Comparison of ENCODE assay signal across 8 mouse cellular contexts in genomic region chr19:7441493-7441892, GRCm38 (mm10). TPM values are rescaled to one million over a fixed set of nuclear protein-coding genes. Genes with fewer than 3 reads are reported as not detected.
DNase-seq lines count a peak whose midpoint lies in the region; ATAC-seq and TF ChIP-seq lines count a peak whose summit lies in the region.

No protein-coding gene starts in this region.

- 0 out of 2 replicates have a peak, but pooled peaks cover 5% of the 10 kb centered on the region for H3K4me1 ChIP-seq in midbrain, embryonic 12.5 days
- peaks cover 4% of the 10 kb centered on the region for H3K4me1 ChIP-seq in testis, adult 2 months (ENCODE audit: control insufficient read depth, insufficient read depth, low read length)

- no peaks in the 10 kb centered on the region for H3K27me3 ChIP-seq in midbrain, embryonic 12.5 days
- H3K27me3 ChIP-seq in testis, adult 2 months (ENCODE audit: control insufficient read depth, insufficient read depth, low read length): no peaks in the 10 kb centered on the region

- TF ChIP-seq POLR2A in testis, adult 2 months (IDR thresholded peaks at IDR 0.05; ENCODE audit: control insufficient read depth, low read depth, low read length): peak; percentile 49

- DNase-seq in cerebellum, adult 11 months: peak; percentile 48
- peak; percentile 69 to 74 for DNase-seq in B cell, adult 2 months
- DNase-seq in cerebellum, adult 18-20 months: peak; percentile 63 to 66
- peak; percentile 53 for DNase-seq in gastrocnemius, adult 2 months
- peak; percentile 66 for DNase-seq in kidney, postnatal 14 days

- peak overlapping the region; percentile 44; the same call in 1 of the 2 replicates for H3K27ac ChIP-seq in gastrocnemius, adult 2 months
- no peak overlapping the region; the same call in 1 of the 2 replicates for H3K27ac ChIP-seq in midbrain, embryonic 12.5 days (replicated peaks)
- peak overlapping the region; percentile 87 for H3K27ac ChIP-seq in testis, adult 2 months (ENCODE audit: control insufficient read depth, insufficient read depth, low read depth, low read length)

- ATAC-seq in cerebellum, adult (ENCODE audit: insufficient number of reproducible peaks, low FRiP score, low TSS enrichment): no peak
- ATAC-seq in midbrain, embryonic 12.5 days (ENCODE audit: low FRiP score, low read depth): peak; percentile 44; the same call in 1 of the 2 replicates

- peak overlapping the region; percentile 26; the same call in 1 of the 2 replicates for H3K4me3 ChIP-seq in gastrocnemius, adult 2 months
- no peak overlapping the region for H3K4me3 ChIP-seq in midbrain, embryonic 12.5 days
- peak overlapping the region; percentile 86 for H3K4me3 ChIP-seq in testis, adult 2 months (ENCODE audit: control insufficient read depth, low read depth, low read length)

- intact Hi-C loops in gastrocnemius, adult 2 months (cut with DNase I): loop anchor here (5.0 kb wide), 2 partner anchors 41 to 156 kb away; partner anchors contain the start of gene Rtn3

- no peaks in the 10 kb centered on the region for H3K9me3 ChIP-seq in midbrain, embryonic 12.5 days

- 73% methylated on average over 14 of the region's 14 CpGs for WGBS in midbrain, embryonic 12.5 days

- no peak overlapping the region for H3K9ac ChIP-seq in midbrain, embryonic 12.5 days (replicated peaks)

- no peak overlapping the region for H3K4me2 ChIP-seq in midbrain, embryonic 12.5 days (replicated peaks)

- peaks cover 25% of the 10 kb centered on the region for H3K36me3 ChIP-seq in midbrain, embryonic 12.5 days
- H3K36me3 ChIP-seq in testis, adult 2 months (ENCODE audit: control insufficient read depth, insufficient read depth, low read length): no peaks in the 10 kb centered on the region

- peak; percentile 85 for TF ChIP-seq CTCF in gastrocnemius, adult 2 months (IDR thresholded peaks at IDR 0.05)
- TF ChIP-seq CTCF in testis, adult 2 months (IDR thresholded peaks at IDR 0.05; ENCODE audit: control insufficient read depth, insufficient read depth, insufficient replicate concordance, low read depth, low read length): no peak

RNA-seq across cellular contexts. Expression of gene 2700081O15Rik, which starts 24.1 kb away (rescaled TPM):
- total RNA-seq in gastrocnemius, adult 2 months (2021): 1 to 10 TPM; 5.3 to 5.9 TPM
- polyA plus RNA-seq in midbrain, embryonic 12.5 days (2016; fragmentation: Nextera tagmentation; extraction: Ambion mirVana): 15.4 and 17.4 TPM in 2 replicates
- 1.9 and 2.4 TPM in 2 replicates for polyA plus RNA-seq in testis, adult 2 months (2012; rRNA removed)

RNA-seq across cellular contexts. Expression of gene Rtn3, which starts 41.6 kb away (rescaled TPM):
- 10 to 100 TPM; 30.6 to 37.7 TPM for total RNA-seq in gastrocnemius, adult 2 months (2021)
- 481 and 529 TPM in 2 replicates for polyA plus RNA-seq in midbrain, embryonic 12.5 days (2016; fragmentation: Nextera tagmentation; extraction: Ambion mirVana)
- 70.5 and 88.7 TPM in 2 replicates for polyA plus RNA-seq in testis, adult 2 months (2012; rRNA removed)

RNA-seq across cellular contexts. Expression of gene Atl3, which starts 52.3 kb away (rescaled TPM):
- total RNA-seq in gastrocnemius, adult 2 months (2021): 1 to 10 TPM; 7.8 to 8.5 TPM
- polyA plus RNA-seq in midbrain, embryonic 12.5 days (2016; fragmentation: Nextera tagmentation; extraction: Ambion mirVana): 7.5 and 7.6 TPM in 2 replicates
- polyA plus RNA-seq in testis, adult 2 months (2012; rRNA removed): 188 and 193 TPM in 2 replicates

RNA-seq across cellular contexts. Expression of gene Spindoc, which starts 58.7 kb away (rescaled TPM):
- 1 to 10 TPM; 8.0 to 10.0 TPM for total RNA-seq in gastrocnemius, adult 2 months (2021)
- polyA plus RNA-seq in midbrain, embryonic 12.5 days (2016; fragmentation: Nextera tagmentation; extraction: Ambion mirVana): 44.0 and 48.3 TPM in 2 replicates
- polyA plus RNA-seq in testis, adult 2 months (2012; rRNA removed): 63.6 and 70.6 TPM in 2 replicates

Comparison
In these comparisons a context has a peak if more than half of its experiments do, and no peak if none do; other contexts are left out.
1. RNA of gene Atl3, which starts 52.3 kb away (polyA plus RNA-seq): 188 to 193 TPM in testis, adult 2 months; 7.5 to 7.6 TPM in midbrain, embryonic 12.5 days; every median in the first group is over 10 times any median in the second.
2. Peak in every context shown above with its lines, with median percentiles within 50 percentile points of each other: DNase-seq.